Mouse (Mus musculus) megakaryocyte progenitor cell, adult 5-6 weeks (primary cell): ENCODE results near the gene Fam170b. TPM values are rescaled to one million over a fixed set of nuclear protein-coding genes. Genes with fewer than 3 reads are reported as not detected.

Experiments
- ATAC-seq: replicated peaks from 2 replicates; pipeline ENCODE4 v1.8.0; 2016; ENCODE audit warnings: mild to moderate bottlenecking, moderate TSS enrichment, inconsistent platforms; ENCODE audit not compliant: poor library complexity
- total RNA-seq, 2 experiments: library from RNA; stranded (forward) in 1 of 2; stranded (reverse) in 1 of 2; fragments of 157-497, 149-512 nt in 1 of 2; fragments of 200-1000 nt in 1 of 2; gene quantifications; 2 replicates each; pipeline versions ENCODE4 v1.2.3 to v1.2.4; 2015 to 2017

Fam170b gene
- not detected in 2 replicates for total RNA-seq (2015)
- not detected in 2 replicates for total RNA-seq (2017)

DNA sequence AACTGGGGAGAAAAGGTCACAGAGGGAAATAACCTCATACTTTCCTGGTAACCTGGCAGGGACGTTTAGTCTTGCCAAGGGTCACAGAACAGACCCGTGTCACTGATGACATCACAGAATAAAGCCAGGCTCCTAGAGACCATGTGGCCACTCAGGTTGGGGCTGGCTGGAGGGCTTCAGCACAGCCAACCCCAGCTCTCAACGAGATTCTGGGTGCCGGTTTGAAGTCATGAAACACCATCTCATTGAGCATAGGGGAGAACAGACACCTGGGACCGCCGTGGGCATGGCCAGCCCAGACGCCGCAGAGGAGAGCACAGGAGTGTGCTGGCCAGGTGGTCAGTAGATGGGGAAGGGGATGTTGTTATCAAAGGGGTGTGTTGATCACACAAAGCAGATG, at the start of gene Fam170b:
Gene Fam170b, plus strand, starts transcription at position 116 of the 400 bp plus-strand sequence.
- ATAC-seq = no peak

DNA sequence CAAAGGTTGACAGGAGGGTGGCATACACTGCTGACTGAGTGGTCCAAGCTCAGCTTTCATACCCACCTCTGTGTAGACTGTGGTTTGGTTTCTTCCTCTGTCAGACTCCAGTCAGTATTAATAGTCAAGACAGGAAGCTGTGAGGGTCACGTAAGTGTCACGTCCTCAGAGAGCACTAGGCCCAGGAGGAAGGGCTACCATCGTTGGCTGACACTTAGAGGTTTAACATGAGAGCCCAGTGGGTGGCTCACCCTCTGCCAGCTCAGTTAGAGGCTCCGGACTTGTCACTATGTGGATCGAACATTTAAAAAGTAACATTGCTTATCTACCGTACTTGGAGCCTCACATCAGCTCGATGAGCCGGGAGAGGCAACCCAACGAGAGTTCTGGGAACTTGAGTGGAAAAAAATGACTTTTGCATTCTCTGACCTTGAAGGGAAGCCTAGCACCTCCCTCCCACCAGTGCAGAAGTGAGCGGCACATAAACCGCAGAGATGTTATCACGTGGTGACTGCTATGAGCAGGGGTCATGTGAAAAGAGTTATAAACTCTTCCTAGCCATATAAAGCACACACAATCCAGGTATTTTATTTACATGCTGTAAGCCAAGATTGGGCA, 49.5 kb upstream of the Fam170b start:
- ATAC-seq = peak; percentile 42

DNA sequence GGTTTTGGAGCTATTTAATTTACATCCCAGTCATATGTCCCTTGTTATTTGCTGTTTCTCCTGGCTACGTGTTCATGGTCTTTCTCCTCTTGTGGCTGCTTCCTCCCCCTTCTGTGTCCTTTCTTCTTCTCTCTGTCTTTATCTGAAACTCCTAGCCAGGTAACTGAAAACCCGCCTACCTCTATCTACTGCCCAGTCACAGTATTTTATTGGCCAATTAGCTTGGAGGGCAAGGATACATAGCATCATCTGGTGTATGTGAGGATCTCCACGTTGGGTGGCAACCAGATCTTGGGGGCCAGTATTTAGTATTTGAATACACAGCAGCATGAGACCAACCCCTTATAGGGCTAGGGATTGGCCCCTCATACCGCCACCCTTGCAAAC, 49.0 kb upstream of the Fam170b start:
- ATAC-seq = no peak

DNA sequence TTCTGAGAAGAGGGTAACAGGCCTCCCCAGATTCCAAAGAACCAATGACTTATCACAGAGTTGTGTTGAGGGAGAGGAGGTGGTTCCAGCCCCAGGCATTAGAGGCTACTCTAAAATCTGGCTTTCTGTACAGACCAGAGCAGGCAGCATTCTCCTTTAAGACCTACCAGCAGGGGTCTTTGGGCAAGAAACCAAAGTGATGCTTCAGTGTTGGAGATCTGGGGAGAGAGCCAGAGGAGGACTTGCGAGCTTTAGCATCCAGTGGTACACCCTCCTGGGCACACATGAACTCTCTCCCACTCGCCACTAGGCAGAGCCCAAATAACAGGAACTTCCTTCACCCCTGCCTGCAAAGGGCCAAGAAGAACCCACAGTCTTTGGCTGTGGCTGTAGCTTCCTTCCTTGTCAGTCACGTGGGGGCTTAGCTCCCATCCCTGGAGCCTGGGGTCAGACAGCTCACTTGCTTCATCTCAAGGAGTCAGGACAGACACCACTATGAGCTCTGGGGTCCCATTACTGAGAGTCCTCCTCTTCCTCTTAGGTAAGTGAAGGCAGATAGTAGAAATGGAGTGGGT, 48.1 kb upstream of the Fam170b start, which contains the start of gene Tmem273:
Gene Tmem273, plus strand, starts transcription at position 408 of the 575 bp plus-strand sequence.
- peak; percentile 91 for ATAC-seq

DNA sequence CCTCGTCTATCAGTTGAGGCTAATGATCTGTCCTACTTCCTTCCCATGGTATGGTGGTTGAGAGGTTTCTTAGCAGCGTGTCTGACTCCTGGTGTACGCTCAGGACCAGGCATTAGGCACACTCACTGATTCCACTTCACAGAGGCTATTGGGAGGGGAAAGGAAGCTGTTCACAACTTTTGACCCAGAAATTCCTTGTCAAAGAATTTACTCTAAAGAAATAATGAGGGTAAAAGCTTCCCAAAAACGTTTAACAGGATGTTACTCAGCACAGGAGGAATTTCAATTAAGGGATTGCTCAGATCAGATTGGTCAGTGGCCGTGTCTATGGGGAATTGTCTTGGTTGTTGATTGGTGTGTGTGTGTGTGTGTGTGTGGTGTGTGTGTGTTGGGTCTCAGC, 46.1 kb upstream of the Fam170b start:
- no peak for ATAC-seq

DNA sequence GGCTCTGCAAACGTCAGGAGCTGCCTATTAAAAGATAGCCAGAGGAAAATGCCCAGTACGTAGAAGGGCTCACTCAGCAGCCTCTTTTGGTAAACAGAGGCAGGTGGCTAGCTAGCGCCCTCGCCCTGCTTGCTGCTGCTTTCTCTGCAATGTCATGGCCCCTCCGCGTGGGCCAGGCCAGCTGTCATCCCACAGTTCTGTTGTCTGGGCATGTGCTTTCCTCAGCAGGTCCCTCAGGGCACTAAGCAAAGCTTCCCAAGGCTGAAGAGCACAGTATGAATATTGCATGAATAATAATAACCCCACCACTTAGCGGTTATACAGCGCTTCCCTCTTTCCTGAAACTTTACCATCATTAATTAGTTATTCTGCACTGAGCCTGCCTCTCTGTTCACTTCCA, 37.4 kb upstream of the Fam170b start:
- no peak for ATAC-seq

DNA sequence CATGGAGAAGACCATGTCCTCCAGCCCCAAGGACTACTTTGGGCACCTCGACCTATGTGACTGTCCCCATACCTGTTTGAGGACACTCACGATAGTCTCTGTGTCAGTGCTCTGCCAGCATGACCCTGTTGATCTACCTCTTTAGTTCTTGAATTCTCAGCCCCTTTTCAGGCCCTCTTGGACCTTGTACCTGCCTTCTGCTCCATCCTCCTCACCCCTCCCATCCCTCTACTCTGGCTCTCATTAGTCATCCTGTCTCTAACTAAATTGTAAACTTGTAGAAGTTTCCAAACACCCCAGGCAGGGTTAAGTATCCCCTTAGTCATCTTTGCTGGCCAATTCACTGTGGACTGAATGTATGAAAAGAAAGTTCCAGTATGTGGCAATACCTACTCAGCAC, 36.0 kb upstream of the Fam170b start:
- ATAC-seq = no peak

DNA sequence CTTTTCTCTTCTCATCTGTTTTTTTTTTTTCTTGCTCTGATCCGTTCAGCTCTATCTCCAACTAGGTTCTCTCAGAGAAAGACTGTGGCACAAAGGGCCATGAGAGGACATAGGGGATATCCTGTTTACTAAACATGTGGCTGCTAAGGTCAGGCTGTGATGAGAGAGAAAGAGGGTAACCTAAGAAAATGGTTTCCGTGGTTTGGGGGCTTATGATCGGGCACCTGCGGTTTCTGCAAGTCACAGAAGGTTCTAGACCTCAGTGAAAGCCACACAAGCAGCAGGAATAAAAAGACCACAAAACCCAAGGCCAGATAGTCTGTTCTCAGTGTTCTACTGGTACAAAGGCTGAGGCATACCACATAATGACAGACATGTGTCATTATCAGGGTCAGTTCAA, 35.4 kb upstream of the Fam170b start:
- peak; percentile 39 for ATAC-seq

DNA sequence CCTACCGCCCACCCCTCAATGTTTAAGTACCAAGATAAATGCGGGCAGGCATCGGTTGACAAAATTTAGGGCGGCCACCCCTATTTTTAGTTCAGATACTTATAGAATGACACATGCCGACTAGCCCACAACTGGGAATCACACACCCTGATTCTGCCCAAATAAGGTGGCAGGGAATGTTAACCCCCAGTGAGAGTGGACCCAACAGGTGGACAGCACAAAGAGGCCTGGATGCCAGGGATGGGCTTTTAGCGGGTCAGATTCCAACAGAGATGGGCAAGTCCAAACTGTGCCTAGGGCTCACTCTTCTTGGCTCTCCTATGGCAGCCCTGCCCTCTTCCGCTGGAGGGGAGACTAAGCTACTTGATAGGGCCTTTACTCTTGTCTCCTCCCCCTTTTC, 33.7 kb upstream of the Fam170b start:
- no peak for ATAC-seq

DNA sequence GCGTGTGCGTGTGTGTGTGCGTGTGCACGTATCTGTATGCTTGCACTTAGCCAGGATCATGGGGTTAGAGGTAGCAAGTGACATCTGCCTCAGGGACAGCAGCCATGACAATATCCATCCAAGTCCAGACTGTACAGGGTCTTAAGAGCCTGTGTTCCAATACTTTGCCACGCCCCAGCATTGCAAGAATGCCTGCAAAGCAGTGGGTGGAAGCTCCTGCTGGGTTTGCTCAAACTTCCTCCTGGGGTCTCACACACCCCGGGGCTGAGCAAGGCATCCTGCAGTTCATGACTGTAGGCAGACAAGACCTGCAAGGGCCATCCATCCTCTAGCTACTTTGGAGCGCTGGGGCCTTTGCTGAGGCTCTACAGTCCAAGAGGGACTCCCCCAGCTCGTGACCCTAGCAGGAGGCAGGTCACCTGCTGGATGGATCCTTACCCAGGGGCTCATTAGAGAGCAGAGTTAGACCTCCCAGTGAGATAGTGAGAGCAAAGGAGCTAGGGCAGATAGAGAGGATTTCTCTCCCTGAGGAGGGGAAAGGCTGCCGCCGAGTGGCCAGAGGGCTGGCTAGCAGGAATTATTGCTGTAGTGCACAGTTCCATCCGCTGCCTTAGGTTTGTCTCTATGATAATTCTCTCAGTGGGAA, 32.6 kb upstream of the Fam170b start:
- peak; percentile 37; the same call in 1 of the 2 replicates for ATAC-seq

DNA sequence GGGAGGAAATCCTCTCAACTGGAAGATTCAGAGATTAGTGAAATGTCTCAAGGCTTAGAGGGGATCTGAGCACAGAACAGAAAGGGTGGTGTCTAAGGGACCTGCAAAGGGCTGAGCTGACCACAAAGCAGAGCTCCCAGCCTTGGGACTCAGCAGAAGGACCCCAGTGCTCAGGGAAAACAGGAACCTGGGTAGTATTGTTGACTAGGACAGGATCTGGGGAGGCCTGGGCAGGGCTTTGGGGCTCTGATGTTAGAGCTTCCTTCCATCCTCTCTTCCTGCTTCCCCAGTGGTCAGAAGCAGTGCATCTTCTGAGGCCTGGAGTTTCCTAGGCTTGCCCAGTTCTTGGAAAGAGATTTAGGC, 32.1 kb upstream of the Fam170b start:
- peak; percentile 41; the same call in 1 of the 2 replicates for ATAC-seq

DNA sequence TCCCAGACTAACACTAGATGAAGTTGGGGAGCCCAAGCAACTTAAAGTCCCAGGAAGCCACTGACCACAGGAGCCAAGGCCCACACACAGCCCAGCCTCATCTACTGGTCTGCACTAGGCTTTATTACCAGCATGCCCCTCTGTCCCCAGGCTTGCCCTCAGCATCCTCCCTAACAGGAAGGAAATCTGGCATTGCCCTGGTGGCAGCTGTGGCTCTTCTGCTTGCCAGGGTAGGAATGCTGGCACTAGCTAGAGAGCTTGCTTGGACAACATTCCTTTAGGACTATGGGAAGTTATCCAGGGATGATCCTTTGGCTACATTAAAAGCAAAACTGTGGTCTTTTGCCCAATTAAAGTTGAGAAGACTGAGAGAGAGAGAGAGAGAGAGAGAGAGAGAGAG, 23.7 kb upstream of the Fam170b start:
- no peak for ATAC-seq

DNA sequence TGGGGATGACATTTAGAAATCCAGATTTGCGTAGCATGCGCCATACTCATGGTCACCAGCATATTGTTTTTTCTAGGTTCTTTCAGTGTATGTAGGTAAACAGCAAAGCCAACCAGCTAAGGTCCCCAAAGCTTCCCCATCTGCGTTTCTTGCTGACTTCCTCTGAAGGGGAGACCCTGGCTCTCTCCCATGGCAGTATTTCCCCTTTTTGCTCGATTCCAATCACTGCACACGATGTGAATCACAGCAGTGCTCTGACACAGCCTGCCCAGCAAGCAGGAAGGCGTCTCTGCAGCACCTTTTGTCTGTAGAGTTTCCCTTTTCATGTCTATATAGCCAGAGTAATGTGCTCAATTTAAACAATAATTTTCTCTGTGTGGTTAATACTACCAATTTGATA, 21.3 kb upstream of the Fam170b start:
- peak; percentile 58 for ATAC-seq

DNA sequence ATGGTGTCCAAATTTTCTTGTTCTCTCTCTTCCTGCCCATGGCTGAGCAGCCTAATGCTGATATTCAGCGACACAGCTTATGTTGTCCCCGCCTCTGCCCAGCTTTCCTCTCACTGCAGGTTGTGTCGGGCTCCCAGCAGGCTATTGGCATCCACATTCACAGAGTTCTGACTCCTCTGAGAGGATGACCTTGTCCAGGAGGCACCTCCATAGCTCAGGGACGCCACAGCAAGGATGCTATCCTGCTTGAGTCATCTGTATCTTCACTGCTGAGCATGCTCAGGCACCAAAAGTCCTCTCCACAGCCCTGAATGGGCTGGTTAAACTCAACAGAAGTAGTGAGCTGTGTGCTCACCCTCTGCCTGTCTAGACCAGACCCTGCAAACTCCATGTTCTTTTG, 18.8 kb upstream of the Fam170b start:
- no peak for ATAC-seq

DNA sequence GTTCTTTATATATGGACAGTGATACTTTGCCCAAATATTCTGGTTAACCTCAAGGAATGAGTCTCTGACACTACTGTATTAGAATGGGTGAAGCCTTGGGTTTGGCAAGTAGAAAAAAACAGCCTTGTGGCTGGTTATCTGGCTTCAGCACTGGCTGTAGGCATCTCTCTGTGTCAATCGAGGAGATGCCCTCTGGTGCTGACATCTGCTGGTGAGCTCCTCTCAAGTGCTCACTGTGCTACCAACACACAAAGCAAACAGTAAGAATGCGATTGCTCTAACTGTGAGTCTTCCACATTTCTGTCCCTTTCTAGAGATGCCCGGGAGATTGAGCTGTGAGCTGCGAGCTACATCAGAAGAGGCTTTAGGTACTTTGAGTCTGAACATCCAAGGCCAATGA, 17.2 kb upstream of the Fam170b start:
- no peak; the same call in 1 of the 2 replicates for ATAC-seq

DNA sequence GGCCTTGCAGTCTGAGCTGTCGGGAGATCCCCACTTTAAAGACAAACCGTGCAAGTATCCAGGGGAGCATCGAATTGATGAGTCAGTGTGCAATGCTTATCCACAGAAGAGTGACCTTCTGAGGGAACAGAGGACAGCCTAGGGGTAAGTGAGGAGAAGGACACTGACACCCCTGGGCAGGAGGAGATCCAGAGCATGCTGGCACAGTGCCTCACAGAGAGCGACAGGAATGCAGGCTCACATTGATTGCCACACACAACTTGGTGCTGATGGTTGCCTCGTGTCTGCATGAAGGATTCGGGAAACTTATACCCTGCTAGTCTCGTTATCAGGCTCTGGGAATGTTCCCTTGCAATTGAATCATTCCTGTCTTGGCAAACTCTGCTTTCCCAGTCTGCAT, 16.5 kb upstream of the Fam170b start:
- ATAC-seq = no peak

DNA sequence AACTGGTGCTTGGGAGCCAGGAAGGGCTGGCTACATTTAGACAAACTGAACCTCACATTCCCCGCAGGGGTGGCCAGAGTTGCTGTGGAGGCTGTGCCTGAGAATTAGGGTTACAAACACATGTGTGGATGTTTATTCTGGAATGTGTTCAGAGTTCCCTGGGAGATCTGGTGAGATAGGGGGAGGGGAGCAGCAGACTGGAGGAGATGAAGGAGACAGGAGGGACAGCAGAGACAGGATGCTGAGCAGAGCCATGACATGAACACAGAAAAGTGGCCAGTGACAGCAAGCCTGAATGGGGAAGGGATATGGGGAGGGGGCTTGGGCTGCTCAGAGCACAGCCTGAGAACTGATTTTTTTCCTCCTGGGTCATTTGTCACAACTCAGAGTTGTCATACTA, 14.5 kb upstream of the Fam170b start:
- no peak for ATAC-seq

DNA sequence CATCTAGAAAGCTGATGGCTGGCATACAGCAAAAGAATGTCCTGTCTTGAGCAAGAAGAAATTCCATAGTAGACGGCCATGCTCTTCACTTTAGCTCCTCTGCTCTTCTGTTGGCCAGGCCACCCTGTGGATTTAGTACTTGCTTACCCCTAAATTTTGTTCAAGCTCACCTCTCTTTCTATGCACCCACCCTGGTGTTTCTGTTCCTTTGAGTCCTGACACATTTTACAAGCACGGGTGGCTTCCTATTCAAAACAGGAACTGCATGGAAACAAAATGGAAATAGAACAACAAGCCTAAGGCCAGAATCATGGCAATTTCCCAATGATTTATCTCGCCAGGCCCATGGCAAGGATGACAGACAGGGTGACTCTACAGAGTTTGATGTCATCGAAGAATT, 10.9 kb upstream of the Fam170b start:
- ATAC-seq = no peak

DNA sequence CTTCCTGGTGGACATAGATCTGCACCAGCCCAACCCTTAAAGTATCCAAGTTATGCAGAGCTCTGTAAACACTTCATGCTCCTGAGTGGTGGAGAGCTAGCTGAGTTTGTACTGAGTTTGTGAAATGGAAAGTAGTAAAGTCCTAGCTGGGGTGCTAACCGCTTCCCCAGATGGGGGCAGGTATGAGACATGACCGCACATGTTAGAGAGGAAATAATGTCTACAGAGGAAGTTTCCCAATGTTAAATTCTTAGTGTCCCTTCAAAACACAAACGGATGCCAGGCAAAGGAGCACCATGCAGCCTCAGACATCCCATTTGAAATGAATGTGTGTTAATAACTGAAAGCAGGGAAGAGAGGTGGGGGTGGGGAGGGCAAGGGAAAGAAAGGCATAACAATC, 9.9 kb upstream of the Fam170b start:
- peak; percentile 81 for ATAC-seq

DNA sequence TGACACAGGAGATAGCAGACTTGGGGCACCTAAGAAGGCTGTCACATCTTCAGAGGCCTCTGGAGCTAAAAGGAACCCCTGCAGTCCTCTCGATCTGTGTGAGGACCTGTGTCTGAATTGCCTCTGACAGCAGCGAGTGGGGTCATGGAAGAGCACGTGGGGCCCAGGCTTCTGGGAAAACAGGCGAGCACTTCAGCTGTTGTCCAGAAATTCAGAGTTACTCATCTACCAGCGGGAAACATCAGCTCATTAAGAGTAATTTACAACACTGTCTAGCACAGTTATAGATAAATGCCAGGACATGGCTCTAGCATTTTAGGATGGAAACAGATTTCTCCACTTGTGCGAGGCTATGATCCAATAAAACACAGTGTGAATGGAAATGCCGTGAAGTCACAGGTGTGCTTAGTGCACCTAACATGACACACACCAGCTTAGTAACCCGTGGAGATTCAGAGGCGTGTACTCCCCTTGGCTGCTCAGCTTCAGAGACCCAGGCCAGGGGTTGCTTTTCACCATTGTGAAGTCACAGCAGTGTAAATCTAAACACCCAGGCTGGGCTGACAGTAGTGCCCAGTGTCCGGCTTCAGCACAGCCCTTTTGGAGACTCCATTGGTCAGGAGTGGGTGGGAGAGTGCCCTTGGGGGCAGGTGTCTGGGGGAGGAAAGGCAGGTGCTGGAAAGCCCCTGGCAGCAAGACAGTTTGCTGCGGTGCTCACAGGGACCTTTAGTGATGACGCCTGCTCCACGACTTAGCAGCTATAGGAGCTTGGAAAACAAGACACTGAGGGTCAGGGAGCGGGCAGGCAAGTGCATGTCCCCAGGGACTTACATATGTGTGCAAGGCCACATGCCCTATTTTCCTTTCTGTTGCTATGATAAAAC, 9.3 kb upstream of the Fam170b start:
- ATAC-seq = no peak

DNA sequence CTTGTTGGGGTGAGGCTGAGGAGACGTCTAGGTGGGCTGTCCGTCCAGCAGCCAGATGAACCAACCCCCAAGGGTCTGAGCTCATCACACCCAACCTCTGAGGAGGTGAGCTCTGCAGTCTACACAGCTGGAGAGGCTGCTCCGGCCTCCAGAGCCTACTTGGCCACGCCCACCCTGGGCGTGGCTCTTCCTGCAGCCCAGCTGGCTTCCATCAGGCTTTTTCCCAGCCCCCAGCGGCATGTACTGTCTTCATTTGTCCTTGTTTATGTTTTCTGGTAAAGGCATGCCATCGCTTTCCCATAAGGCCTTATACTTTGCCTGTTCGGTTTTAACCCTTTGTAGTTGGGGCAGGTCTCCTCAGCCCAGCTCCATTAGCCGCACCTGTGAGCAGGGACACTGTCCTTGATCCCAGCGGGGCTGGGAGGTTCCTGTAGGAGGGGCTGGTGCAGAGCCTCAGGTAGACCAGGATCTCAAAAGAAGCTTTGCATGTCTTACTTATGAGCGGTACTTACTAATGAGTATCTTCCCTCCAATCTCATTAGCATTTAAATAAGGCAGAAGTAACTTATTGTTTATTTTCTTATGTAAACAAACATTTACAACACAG, 8.2 kb upstream of the Fam170b start:
- ATAC-seq = no peak
